Mouse (Mus musculus) embryonic facial prominence, embryonic 13.5 days (tissue): ENCODE results near the gene Ndufv1. TPM values are rescaled to one million over a fixed set of nuclear protein-coding genes. Genes with fewer than 3 reads are reported as not detected.
A peak's percentile ranks its signal among the peaks of the same experiment; 100 is the strongest.

ENCODE experiments used
- ATAC-seq: fragments of 200-750 bp; cut with Nextera tagmentation; 2 replicates; pipeline ENCODE4 v1.8.0; 2017; ENCODE audit warnings: low read depth; ENCODE audit not compliant: insufficient number of reproducible peaks, insufficient read depth, low FRiP score, low TSS enrichment
- H3K27ac ChIP-seq: fragments of 300-500 bp; sonication (generic); 2 replicates; pipeline ENCODE4 v1.5.1; 2015; ENCODE audit warnings: moderate library complexity, mild to moderate bottlenecking, inconsistent platforms
- H3K27me3 ChIP-seq: fragments of 300-500 bp; sonication (generic); 2 replicates; pipeline ENCODE4 v1.6.1; 2015; ENCODE audit warnings: mild to moderate bottlenecking, inconsistent platforms
- H3K36me3 ChIP-seq: fragments of 300-500 bp; sonication (generic); 2 replicates; pipeline ENCODE4 v1.6.1; 2015; ENCODE audit warnings: mild to moderate bottlenecking, inconsistent platforms
- H3K4me1 ChIP-seq: fragments of 300-500 bp; sonication (generic); 2 replicates; pipeline ENCODE4 v1.6.1; 2015; ENCODE audit warnings: inconsistent platforms
- H3K4me2 ChIP-seq: fragments of 300-500 bp; sonication (generic); 2 replicates; pipeline ENCODE4 v1.6.1; 2015; ENCODE audit warnings: moderate library complexity, mild to moderate bottlenecking, inconsistent platforms
- H3K4me3 ChIP-seq: fragments of 300-500 bp; sonication (generic); 2 replicates; pipeline ENCODE4 v1.5.1; 2015; ENCODE audit warnings: mild to moderate bottlenecking, inconsistent platforms
- H3K9ac ChIP-seq: fragments of 300-500 bp; sonication (generic); 2 replicates; pipeline ENCODE4 v1.6.1; 2015; ENCODE audit warnings: mild to moderate bottlenecking, inconsistent platforms
- H3K9me3 ChIP-seq: fragments of 300-500 bp; sonication (generic); 2 replicates; pipeline ENCODE4 v1.6.1; 2016; ENCODE audit warnings: inconsistent platforms
- WGBS: fragments of 180-500 bp; shearing (Covaris S2); methylation state at CpG from one replicate; pipeline ENCODE4 v1.1.7; 2015; ENCODE audit warnings: mixed read lengths; 5-methylcytosine and 5-hydroxymethylcytosine counted together
- polyA plus RNA-seq: library from polyadenylated mRNA; unstranded; fragments of >200 nt; fragmentation: Nextera tagmentation; extraction: Ambion mirVana; gene quantifications from 2 replicates; pipeline ENCODE4 v1.2.1, GENCODE M21; 2015

Ndufv1 gene
- polyA plus RNA-seq, 1 experiment from 2014 or later: 206 TPM

GRCm38 (mm10) chr19:3999121-3999730 lies 13.4 kb downstream of the Ndufv1 start:
- Histone ChIP-seq H3K9me3 (no peaks in the 10 kb centered on the region), H3K27me3 (no peaks in the 10 kb centered on the region), H3K36me3 (0 out of 2 replicates have a peak, but pooled peaks cover under 1% of the 10 kb centered on the region), H3K4me1 (peaks cover 22% of the 10 kb centered on the region), H3K4me3 (peak overlapping the region; percentile 76), H3K9ac (peak overlapping the region; percentile 95), H3K27ac (no peak overlapping the region), H3K4me2 (peak overlapping the region; percentile 87)
- ATAC-seq: no peak
- 83% methylated on average over 9 of the region's 9 CpGs for WGBS

GRCm38 (mm10) chr19:3998335-3998734 lies 14.3 kb downstream of the Ndufv1 start:
- Histone ChIP-seq H3K36me3 (no peaks in the 10 kb centered on the region), H3K9me3 (no peaks in the 10 kb centered on the region), H3K27me3 (no peaks in the 10 kb centered on the region), H3K9ac (no peak overlapping the region), H3K4me2 (no peak overlapping the region), H3K4me3 (no peak overlapping the region), H3K27ac (no peak overlapping the region), H3K4me1 (peaks cover 22% of the 10 kb centered on the region)
- WGBS: 76% methylated on average over 8 of the region's 8 CpGs
- ATAC-seq: no peak

- no peaks in the 10 kb centered on the region for H3K27me3 ChIP-seq
- H3K9me3 ChIP-seq: no peaks in the 10 kb centered on the region
- H3K4me1 ChIP-seq: peaks cover 22% of the 10 kb centered on the region
- H3K27ac ChIP-seq: no peak overlapping the region
- no peak overlapping the region for H3K4me3 ChIP-seq
- H3K9ac ChIP-seq: no peak overlapping the region
- ATAC-seq: no peak
- H3K4me2 ChIP-seq: no peak overlapping the region
- 61% methylated on average over 8 of the region's 8 CpGs for WGBS
- H3K36me3 ChIP-seq: no peaks in the 10 kb centered on the region
These were observed 15.4 kb downstream of the Ndufv1 start for GRCm38 (mm10) chr19:3997231-3997630.

- Histone ChIP-seq H3K4me1 (peaks cover 20% of the 10 kb centered on the region), H3K9ac (no peak overlapping the region), H3K4me2 (no peak overlapping the region), H3K27me3 (no peaks in the 10 kb centered on the region), H3K4me3 (no peak overlapping the region), H3K9me3 (no peaks in the 10 kb centered on the region), H3K27ac (no peak overlapping the region), H3K36me3 (no peaks in the 10 kb centered on the region)
- ATAC-seq: no peak
- 84% methylated on average over 8 of the region's 8 CpGs for WGBS
These were observed 15.9 kb downstream of the Ndufv1 start for GRCm38 (mm10) chr19:3996747-3997146.

GRCm38 (mm10) chr19:3996106-3996505 lies 16.5 kb downstream of the Ndufv1 start:
- WGBS: 55% methylated on average over 7 of the region's 7 CpGs
- no peak for ATAC-seq
- H3K4me2 ChIP-seq: no peak overlapping the region
- no peaks in the 10 kb centered on the region for H3K27me3 ChIP-seq
- no peak overlapping the region for H3K9ac ChIP-seq
- H3K4me3 ChIP-seq: no peak overlapping the region
- no peak overlapping the region for H3K27ac ChIP-seq
- H3K4me1 ChIP-seq: peaks cover 14% of the 10 kb centered on the region
- no peaks in the 10 kb centered on the region for H3K9me3 ChIP-seq
- no peaks in the 10 kb centered on the region for H3K36me3 ChIP-seq

- Histone ChIP-seq H3K27me3 (no peaks in the 10 kb centered on the region), H3K9me3 (no peaks in the 10 kb centered on the region), H3K4me3 (no peak overlapping the region), H3K4me2 (no peak overlapping the region), H3K27ac (no peak overlapping the region), H3K36me3 (no peaks in the 10 kb centered on the region), H3K9ac (no peak overlapping the region), H3K4me1 (peaks cover 10% of the 10 kb centered on the region)
- ATAC-seq: no peak
- WGBS: 81% methylated on average over 3 of the region's 3 CpGs
These were observed 17.1 kb downstream of the Ndufv1 start for GRCm38 (mm10) chr19:3995505-3995904.

- WGBS: 70% methylated on average over 6 of the region's 6 CpGs
- no peaks in the 10 kb centered on the region for H3K27me3 ChIP-seq
- peaks cover 10% of the 10 kb centered on the region for H3K4me1 ChIP-seq
- H3K9ac ChIP-seq: no peak overlapping the region
- H3K27ac ChIP-seq: no peak overlapping the region
- ATAC-seq: no peak
- H3K4me2 ChIP-seq: no peak overlapping the region
- H3K4me3 ChIP-seq: no peak overlapping the region
- no peaks in the 10 kb centered on the region for H3K9me3 ChIP-seq
- H3K36me3 ChIP-seq: no peaks in the 10 kb centered on the region
These were observed 17.7 kb downstream of the Ndufv1 start for GRCm38 (mm10) chr19:3994932-3995331.

- Histone ChIP-seq H3K27me3 (no peaks in the 10 kb centered on the region), H3K4me3 (no peak within 1 kb of the TSS), H3K9me3 (no peaks in the 10 kb centered on the region; the same call in 1 of the 2 replicates), H3K4me2 (no peak within 1 kb of the TSS), H3K9ac (no peak within 1 kb of the TSS), H3K27ac (no peak within 1 kb of the TSS), H3K4me1 (0 out of 2 replicates have a peak, but pooled peaks cover 3% of the 10 kb centered on the region), H3K36me3 (no peaks in the 10 kb centered on the region)
- 54% methylated on average over 5 of the region's 5 CpGs for WGBS
- ATAC-seq: no peak
These were observed 20.2 kb downstream of the Ndufv1 start, which contains the start of gene Tbx10 for GRCm38 (mm10) chr19:3992416-3992815. Tbx10 (plus strand) TSS chr19:3992752.

- no peak overlapping the region for H3K4me3 ChIP-seq
- WGBS: 83% methylated on average over 3 of the region's 3 CpGs
- H3K27me3 ChIP-seq: no peaks in the 10 kb centered on the region
- no peak overlapping the region for H3K9ac ChIP-seq
- no peak overlapping the region for H3K27ac ChIP-seq
- no peaks in the 10 kb centered on the region; the same call in 1 of the 2 replicates for H3K9me3 ChIP-seq
- H3K4me2 ChIP-seq: no peak overlapping the region
- no peaks in the 10 kb centered on the region for H3K36me3 ChIP-seq
- H3K4me1 ChIP-seq: peaks cover 4% of the 10 kb centered on the region; the same call in 1 of the 2 replicates
- no peak for ATAC-seq
These were observed 20.6 kb downstream of the Ndufv1 start for GRCm38 (mm10) chr19:3991966-3992365.

GRCm38 (mm10) chr19:3991562-3991961 lies 21.0 kb downstream of the Ndufv1 start:
- Histone ChIP-seq H3K36me3 (no peaks in the 10 kb centered on the region), H3K9me3 (no peaks in the 10 kb centered on the region; the same call in 1 of the 2 replicates), H3K9ac (no peak overlapping the region), H3K4me2 (no peak overlapping the region), H3K27ac (no peak overlapping the region), H3K4me1 (peaks cover 8% of the 10 kb centered on the region), H3K27me3 (no peaks in the 10 kb centered on the region), H3K4me3 (no peak overlapping the region)
- ATAC-seq: no peak
- 95% methylated on average over 3 of the region's 3 CpGs for WGBS

- ATAC-seq: no peak
- Histone ChIP-seq H3K9ac (peak overlapping the region; percentile 27; the same call in 1 of the 2 replicates), H3K4me2 (no peak overlapping the region), H3K36me3 (no peaks in the 10 kb centered on the region), H3K9me3 (no peaks in the 10 kb centered on the region; the same call in 1 of the 2 replicates), H3K4me3 (no peak overlapping the region), H3K27me3 (no peaks in the 10 kb centered on the region), H3K4me1 (peaks cover 12% of the 10 kb centered on the region), H3K27ac (no peak overlapping the region)
- WGBS: 62% methylated on average over 6 of the region's 6 CpGs
These were observed 21.8 kb downstream of the Ndufv1 start for GRCm38 (mm10) chr19:3990804-3991203.

GRCm38 (mm10) chr19:3988750-3989149 lies 23.9 kb downstream of the Ndufv1 start:
- Histone ChIP-seq H3K4me2 (no peak overlapping the region), H3K9me3 (no peaks in the 10 kb centered on the region; the same call in 1 of the 2 replicates), H3K27ac (no peak overlapping the region), H3K4me1 (peaks cover 14% of the 10 kb centered on the region), H3K9ac (no peak overlapping the region), H3K36me3 (no peaks in the 10 kb centered on the region), H3K27me3 (no peaks in the 10 kb centered on the region), H3K4me3 (no peak overlapping the region)
- no peak for ATAC-seq
- 85% methylated on average over 4 of the region's 4 CpGs for WGBS
